Mouse (Mus musculus) hindbrain, embryonic 11.5 days (tissue): ENCODE measurements around the gene Eps8l2. TPM values are rescaled to one million over a fixed set of nuclear protein-coding genes. Genes with fewer than 3 reads are reported as not detected.
A peak's percentile ranks its signal among the peaks of the same experiment; 100 is the strongest.

Source experiments
- ATAC-seq: fragments of 200-750 bp; cut with Nextera tagmentation; 2 replicates; pipeline ENCODE4 v1.8.0; 2017; ENCODE audit warnings: mild to moderate bottlenecking, moderate TSS enrichment, moderate library complexity; ENCODE audit not compliant: low FRiP score
- DNase-seq: peaks from one replicate; pipeline ENCODE4 v3.0.0-alpha.2; 2015; ENCODE audit warnings: low spot score
- H3K27ac ChIP-seq: fragments of 300-500 bp; sonication (generic); 2 replicates; pipeline ENCODE4 v1.5.1; 2014; ENCODE audit warnings: mild to moderate bottlenecking, low read depth, low read length
- H3K27me3 ChIP-seq: fragments of 300-500 bp; sonication (generic); 2 replicates; pipeline ENCODE4 v1.6.1; 2014; ENCODE audit warnings: mild to moderate bottlenecking, low read length, moderate library complexity, mixed read lengths; ENCODE audit not compliant: control insufficient read depth, insufficient read depth
- H3K36me3 ChIP-seq: fragments of 300-500 bp; sonication (generic); 2 replicates; pipeline ENCODE4 v1.6.1; 2014; ENCODE audit warnings: mild to moderate bottlenecking, low read length, moderate library complexity, mixed read lengths; ENCODE audit not compliant: control insufficient read depth, insufficient read depth
- H3K4me1 ChIP-seq: fragments of 300-500 bp; sonication (generic); replicated peaks from 2 replicates; pipeline ENCODE4 v1.6.1; 2014; ENCODE audit warnings: low read length, mixed read lengths; ENCODE audit not compliant: control insufficient read depth, insufficient read depth
- H3K4me2 ChIP-seq: fragments of 300-500 bp; sonication (generic); replicated peaks from 2 replicates; pipeline ENCODE4 v1.6.1; 2014; ENCODE audit warnings: mild to moderate bottlenecking, low read depth, low read length
- H3K4me3 ChIP-seq: fragments of 300-500 bp; sonication (generic); 2 replicates; pipeline ENCODE4 v1.5.1; 2014; ENCODE audit warnings: low read depth, low read length
- H3K9ac ChIP-seq: fragments of 300-500 bp; sonication (generic); 2 replicates; pipeline ENCODE4 v1.6.1; 2014; ENCODE audit warnings: low read depth, low read length
- H3K9me3 ChIP-seq: fragments of 300-500 bp; sonication (generic); 2 replicates; pipeline ENCODE4 v1.6.1; 2016; ENCODE audit warnings: low read length; ENCODE audit not compliant: control insufficient read depth
- WGBS: fragments of 180-500 bp; shearing (Covaris S2); extraction: QIAGEN DNeasy Blood & Tissue Kit; methylation state at CpG from one replicate; pipeline ENCODE4 v1.1.7; 2014; 5-methylcytosine and 5-hydroxymethylcytosine counted together
- polyA plus RNA-seq: library from polyadenylated mRNA; unstranded; fragments of >200 nt; fragmentation: Nextera tagmentation; extraction: Ambion mirVana; gene quantifications from 2 replicates; pipeline ENCODE4 v1.2.1, GENCODE M21; 2014

Eps8l2 gene
- polyA plus RNA-seq, 1 experiment from 2014 or later, result 2.6 TPM

DNA sequence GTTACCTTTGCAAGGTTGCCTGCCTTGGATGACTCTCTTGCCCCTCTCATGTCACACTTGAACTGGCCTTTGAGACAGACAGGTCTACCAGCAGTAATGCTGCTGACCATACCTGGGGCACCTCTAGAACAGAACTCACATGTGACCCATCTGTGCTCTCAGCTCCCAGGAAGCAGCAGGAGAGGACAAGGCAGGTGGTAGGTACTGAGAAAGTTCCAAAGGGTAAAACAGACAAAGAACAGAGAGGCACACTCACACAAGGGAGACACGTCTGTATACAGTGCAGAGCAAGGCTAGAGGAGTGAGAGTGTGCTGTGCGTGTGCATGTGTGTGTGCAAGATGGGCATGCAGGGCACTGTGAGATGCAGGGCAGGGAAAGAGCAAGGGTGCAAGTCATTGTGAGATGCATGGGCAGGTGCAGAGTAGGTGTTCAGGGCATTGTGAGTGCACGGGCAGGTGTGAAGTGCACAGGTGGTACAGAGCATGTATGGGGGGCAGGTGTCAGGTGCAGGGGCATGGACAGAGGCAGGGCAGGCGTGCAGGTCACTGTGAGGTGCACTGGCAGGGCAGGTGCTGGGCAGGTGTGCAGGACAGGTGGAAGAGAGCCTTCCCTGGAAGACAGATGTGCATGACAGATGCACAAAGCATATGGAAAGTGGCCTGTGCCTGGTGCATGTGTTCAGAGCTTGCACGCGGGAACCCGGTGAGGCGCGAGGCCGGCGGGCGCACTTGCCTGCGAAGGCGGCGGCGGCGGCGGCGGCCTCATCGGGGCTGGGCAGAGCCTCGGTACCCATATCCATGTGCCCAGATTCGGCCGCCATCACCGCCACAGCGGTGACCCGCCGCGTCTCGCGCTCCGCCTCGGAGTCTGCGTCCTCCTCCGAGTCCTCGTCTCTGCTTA, 11.9 kb upstream of the Eps8l2 start:
- H3K9me3 ChIP-seq, result no peaks in the 10 kb centered on the region
- DNase-seq (peak; percentile 34), ATAC-seq (peak; percentile 41)
- H3K4me3 ChIP-seq, result peak overlapping the region; percentile 68
- H3K4me1 ChIP-seq, result peaks cover 11% of the 10 kb centered on the region
- H3K36me3 ChIP-seq, result peaks cover 9% of the 10 kb centered on the region
- WGBS, result 6% methylated on average over 34 of the region's 35 CpGs
- H3K9ac ChIP-seq, result peak overlapping the region; percentile 95
- peak overlapping the region; percentile 97 for H3K4me2 ChIP-seq
- H3K27me3 ChIP-seq, result no peaks in the 10 kb centered on the region
- H3K27ac ChIP-seq, result peak overlapping the region; percentile 99

DNA sequence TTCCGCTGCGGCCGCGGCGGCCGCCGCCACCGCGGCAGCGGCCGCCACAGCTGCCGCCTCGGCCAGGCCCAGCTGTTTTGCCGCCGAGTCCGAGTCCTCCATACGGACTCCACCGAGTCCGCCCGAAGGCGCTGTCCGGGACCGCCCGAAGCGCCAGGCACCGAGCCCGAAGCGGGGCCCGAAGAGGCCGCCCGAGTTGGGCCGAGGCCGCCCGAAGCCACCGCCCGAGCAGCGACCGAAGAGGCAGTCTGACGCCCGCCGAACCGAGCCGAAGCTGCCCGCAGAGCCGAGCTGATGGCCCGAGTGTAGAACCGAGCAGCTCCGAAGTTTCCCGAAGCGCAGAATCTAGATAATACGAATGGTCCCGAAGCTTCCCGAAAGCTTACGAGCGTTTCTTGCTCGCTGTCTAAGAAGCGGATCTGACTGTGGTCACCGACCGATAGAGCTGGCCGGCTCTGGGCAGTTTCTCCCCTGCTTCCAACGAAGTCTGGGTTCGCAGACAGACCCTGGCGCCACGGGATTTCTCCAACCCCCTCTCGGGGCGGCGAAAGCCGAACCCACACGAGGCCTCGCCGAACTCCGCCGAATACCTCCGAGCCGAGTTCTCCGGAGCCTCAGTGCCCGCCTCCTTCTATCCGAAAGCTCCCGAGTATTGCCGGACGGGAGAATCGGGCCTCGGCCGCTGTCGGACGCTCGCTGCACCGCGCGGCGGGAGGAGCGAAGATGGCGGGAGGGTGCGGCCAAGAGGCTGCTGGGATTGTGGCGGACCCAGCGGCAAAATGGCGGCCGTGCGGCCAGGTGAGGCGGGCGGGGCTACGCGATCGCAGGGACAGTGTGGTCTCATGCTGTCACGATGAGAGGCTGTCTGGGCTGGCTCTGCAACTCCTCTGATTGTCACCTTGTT, 11.0 kb upstream of the Eps8l2 start, which contains the start of the genes Deaf1 and Tmem80:
Gene Deaf1 (minus strand): TSS at position 222 of the 904 bp plus-strand sequence.
Gene Tmem80 (plus strand): TSS at position 271 of the 904 bp plus-strand sequence.
- H3K4me1 ChIP-seq, result peaks cover 11% of the 10 kb centered on the region
- under 1% methylated on average over 105 of the region's 105 CpGs for WGBS

DNA sequence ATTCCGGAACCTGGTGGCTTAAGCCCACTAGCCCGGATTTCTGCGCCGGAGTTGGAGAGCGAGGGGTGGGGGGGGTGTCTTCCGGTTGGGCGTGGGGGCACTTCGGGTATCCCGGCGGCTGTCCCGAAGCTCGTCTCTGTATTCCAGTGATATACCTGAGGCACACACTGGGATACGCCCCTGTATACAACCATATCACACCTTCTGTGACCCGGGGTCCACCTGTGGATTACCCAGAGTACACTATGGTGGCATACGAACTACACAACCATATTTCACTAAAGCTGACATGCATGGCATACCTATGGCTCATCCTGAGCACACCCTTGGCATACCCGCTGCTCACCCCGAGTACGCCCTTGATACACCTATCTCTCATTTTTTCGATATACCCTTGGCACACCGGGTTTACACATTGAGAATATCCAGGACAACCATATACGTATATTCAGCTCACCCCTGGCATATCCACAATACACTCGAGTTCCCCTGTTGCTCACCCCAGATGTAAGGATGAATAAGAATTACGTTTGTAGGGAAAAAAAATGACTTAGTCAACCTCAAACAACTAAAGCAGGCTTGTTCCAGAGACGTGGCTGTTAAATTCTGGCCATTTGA, 10.2 kb upstream of the Eps8l2 start:
- ATAC-seq (peak; percentile 37), DNase-seq (no peak)
- H3K4me1 ChIP-seq, result peaks cover 11% of the 10 kb centered on the region
- H3K4me2 ChIP-seq, result peak overlapping the region; percentile 97
- WGBS, result 19% methylated on average over 24 of the region's 24 CpGs
- H3K9ac ChIP-seq, result peak overlapping the region; percentile 95
- H3K36me3 ChIP-seq, result peaks cover 2% of the 10 kb centered on the region; the same call in 1 of the 2 replicates
- peak overlapping the region; percentile 99 for H3K27ac ChIP-seq
- no peaks in the 10 kb centered on the region for H3K27me3 ChIP-seq
- peak overlapping the region; percentile 68 for H3K4me3 ChIP-seq
- H3K9me3 ChIP-seq, result no peaks in the 10 kb centered on the region

More for the DNA sequence above, 11.0 kb upstream of the Eps8l2 start, which contains the start of the genes Deaf1 and Tmem80:
- peak within 1 kb of the TSS; percentile 97 for H3K4me2 ChIP-seq
- peaks cover 5% of the 10 kb centered on the region; the same call in 1 of the 2 replicates for H3K36me3 ChIP-seq
- peak within 1 kb of the TSS; percentile 68 for H3K4me3 ChIP-seq
- no peaks in the 10 kb centered on the region for H3K27me3 ChIP-seq
- ATAC-seq, result peak; percentile 96
- peak within 1 kb of the TSS; percentile 99 for H3K27ac ChIP-seq
- peak; percentile 98 for DNase-seq
- no peaks in the 10 kb centered on the region for H3K9me3 ChIP-seq
- peak within 1 kb of the TSS; percentile 95 for H3K9ac ChIP-seq

DNA sequence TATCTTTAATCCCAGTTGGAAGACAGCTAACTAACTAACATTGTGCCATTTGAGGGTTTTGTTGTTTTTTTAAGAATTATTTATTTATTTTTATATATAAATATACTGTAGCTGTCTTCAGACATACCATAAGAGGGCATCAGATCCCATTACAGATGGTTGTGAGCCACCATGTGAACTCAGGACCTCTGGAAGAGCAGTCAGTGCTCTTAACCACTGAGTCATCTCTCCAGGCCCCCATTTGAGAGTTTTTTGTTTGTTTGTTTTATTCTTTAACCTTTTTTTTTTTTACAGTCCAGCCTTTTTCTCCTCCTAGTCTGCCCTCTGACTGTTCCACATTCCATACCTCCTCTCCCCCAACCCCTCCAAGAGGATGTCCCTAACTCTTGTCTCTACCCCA, 8.0 kb upstream of the Eps8l2 start:
- H3K4me2 ChIP-seq, result no peak overlapping the region
- no peak overlapping the region for H3K9ac ChIP-seq
- H3K27me3 ChIP-seq, result no peaks in the 10 kb centered on the region
- H3K27ac ChIP-seq, result no peak overlapping the region
- peaks cover 2% of the 10 kb centered on the region; the same call in 1 of the 2 replicates for H3K36me3 ChIP-seq
- ATAC-seq (no peak), DNase-seq (no peak)
- no peak overlapping the region for H3K4me3 ChIP-seq
- H3K9me3 ChIP-seq, result no peaks in the 10 kb centered on the region
- peaks cover 8% of the 10 kb centered on the region for H3K4me1 ChIP-seq

- ATAC-seq (no peak), DNase-seq (no peak)
- 81% methylated on average over 6 of the region's 6 CpGs for WGBS
- Histone ChIP-seq H3K36me3 (peaks cover 2% of the 10 kb centered on the region; the same call in 1 of the 2 replicates), H3K4me2 (no peak overlapping the region), H3K27me3 (no peaks in the 10 kb centered on the region), H3K4me1 (peaks cover under 1% of the 10 kb centered on the region; the same call in 1 of the 2 replicates), H3K4me3 (no peak overlapping the region), H3K27ac (no peak overlapping the region), H3K9ac (no peak overlapping the region), H3K9me3 (no peaks in the 10 kb centered on the region)
Observed at GRCm38 (mm10) chr7:141331990-141332389, 6.7 kb upstream of the Eps8l2 start.

- no peak for DNase-seq
Observed at GRCm38 (mm10) chr7:141335044-141335579, 3.6 kb upstream of the Eps8l2 start.

DNA sequence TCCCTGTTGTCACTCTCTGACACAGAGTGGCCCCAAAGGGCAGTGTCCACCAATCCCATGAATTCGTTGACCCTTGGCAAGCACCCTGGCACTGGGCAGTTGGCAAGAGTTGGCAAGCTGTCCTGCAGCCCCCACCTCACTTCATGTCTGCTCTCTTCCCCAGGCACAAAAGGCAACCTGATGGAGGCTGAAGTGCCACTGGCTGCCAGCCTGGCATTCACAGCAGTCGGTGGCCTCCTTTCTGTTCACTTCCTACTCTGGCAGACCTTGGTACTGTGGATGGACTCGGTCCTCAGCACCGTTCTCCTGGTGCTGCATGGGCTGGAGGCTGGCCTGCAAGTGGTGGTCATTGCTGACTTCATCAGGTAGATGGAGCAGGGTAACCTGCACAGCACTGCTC, 3.0 kb upstream of the Eps8l2 start:
- Histone ChIP-seq H3K27me3 (peaks cover 8% of the 10 kb centered on the region; the same call in 1 of the 2 replicates), H3K36me3 (peaks cover 2% of the 10 kb centered on the region; the same call in 1 of the 2 replicates), H3K4me1 (no peaks in the 10 kb centered on the region; the same call in 1 of the 2 replicates), H3K27ac (no peak overlapping the region), H3K9me3 (no peaks in the 10 kb centered on the region), H3K4me3 (no peak overlapping the region), H3K9ac (no peak overlapping the region), H3K4me2 (no peak overlapping the region)
- DNase-seq, result no peak
- WGBS, result 90% methylated on average over 4 of the region's 4 CpGs
- ATAC-seq, result no peak

More at GRCm38 (mm10) chr7:141335044-141335579, 3.6 kb upstream of the Eps8l2 start:
- no peak overlapping the region for H3K27ac ChIP-seq
- H3K9ac ChIP-seq, result no peak overlapping the region
- H3K4me2 ChIP-seq, result no peak overlapping the region
- 87% methylated on average over 2 of the region's 2 CpGs for WGBS
- H3K27me3 ChIP-seq, result peaks cover 8% of the 10 kb centered on the region; the same call in 1 of the 2 replicates
- no peaks in the 10 kb centered on the region for H3K9me3 ChIP-seq
- H3K4me3 ChIP-seq, result no peak overlapping the region
- ATAC-seq, result no peak
- H3K4me1 ChIP-seq, result no peaks in the 10 kb centered on the region; the same call in 1 of the 2 replicates
- H3K36me3 ChIP-seq, result peaks cover 2% of the 10 kb centered on the region; the same call in 1 of the 2 replicates
